ENCODE assay signal across 8 mouse cellular contexts in the genomic region with DNA sequence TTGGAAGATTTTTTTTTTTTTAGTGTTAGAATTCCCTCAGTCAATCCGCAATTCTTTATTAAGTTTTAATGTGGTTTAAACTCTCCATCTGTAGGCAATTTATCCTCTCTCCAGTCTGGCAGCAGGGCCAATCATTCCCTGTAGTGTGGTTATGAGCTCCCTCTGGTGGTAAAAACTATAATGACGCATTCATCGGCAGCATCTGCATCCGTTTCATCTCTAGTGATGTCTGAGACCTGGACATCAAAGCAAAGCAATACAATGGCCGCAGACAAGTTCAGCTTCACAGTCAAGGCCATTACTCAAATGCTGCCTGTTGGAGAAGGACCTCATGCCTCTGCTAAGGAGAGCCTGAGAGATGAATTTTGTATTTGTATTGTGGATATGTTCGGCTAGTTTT.
DNase-seq lines count a peak whose midpoint lies in the region; ATAC-seq and TF ChIP-seq lines count a peak whose summit lies in the region.

No protein-coding gene starts in this region.

- 26% methylated on average over 6 of the region's 6 CpGs for WGBS in embryonic facial prominence, embryonic 10.5 days
- 20% methylated on average over 6 of the region's 6 CpGs for WGBS in heart, embryonic 16.5 days
- 19% methylated on average over 6 of the region's 6 CpGs for WGBS in liver, embryonic 13.5 days (ENCODE audit: insufficient replicate concordance)
- WGBS in neural tube, embryonic 13.5 days: 22% methylated on average over 6 of the region's 6 CpGs

- no peaks in the 10 kb centered on the region for H3K36me3 ChIP-seq in E14TG2a.4 (ENCODE audit: insufficient read depth, low read length)
- H3K36me3 ChIP-seq in embryonic facial prominence, embryonic 10.5 days (replicated peaks): no peaks in the 10 kb centered on the region
- no peaks in the 10 kb centered on the region for H3K36me3 ChIP-seq in heart, embryonic 16.5 days (ENCODE audit: control insufficient read depth, insufficient read depth)
- no peaks in the 10 kb centered on the region for H3K36me3 ChIP-seq in liver, embryonic 13.5 days
- H3K36me3 ChIP-seq in neural tube, embryonic 13.5 days: no peaks in the 10 kb centered on the region

- no peak overlapping the region for H3K27ac ChIP-seq in embryonic facial prominence, embryonic 10.5 days (replicated peaks)
- no peak overlapping the region for H3K27ac ChIP-seq in heart, embryonic 16.5 days (ENCODE audit: low read length)
- no peak overlapping the region for H3K27ac ChIP-seq in liver, embryonic 13.5 days
- H3K27ac ChIP-seq in neural tube, embryonic 13.5 days (replicated peaks): no peak overlapping the region

- peak; percentile 62 for TF ChIP-seq CTCF in E14TG2a.4 (conservative IDR thresholded peaks at IDR 0.05; ENCODE audit: low read length)

- no peak overlapping the region for H3K4me2 ChIP-seq in heart, embryonic 16.5 days (ENCODE audit: low read depth, low read length)
- no peak overlapping the region for H3K4me2 ChIP-seq in liver, embryonic 13.5 days
- 0 out of 2 replicates have a peak overlapping the region, but pooled peaks have one; percentile 5 for H3K4me2 ChIP-seq in neural tube, embryonic 13.5 days

- H3K27me3 ChIP-seq in E14TG2a.4 (ENCODE audit: insufficient read depth, low read length): no peaks in the 10 kb centered on the region
- no peaks in the 10 kb centered on the region for H3K27me3 ChIP-seq in embryonic facial prominence, embryonic 10.5 days (replicated peaks; ENCODE audit: low read depth, poor library complexity, severe bottlenecking)
- H3K27me3 ChIP-seq in heart, embryonic 16.5 days (ENCODE audit: control insufficient read depth, insufficient read depth, low read length): no peaks in the 10 kb centered on the region
- no peaks in the 10 kb centered on the region for H3K27me3 ChIP-seq in liver, embryonic 13.5 days
- no peaks in the 10 kb centered on the region for H3K27me3 ChIP-seq in neural tube, embryonic 13.5 days

- H3K9ac ChIP-seq in heart, embryonic 16.5 days (ENCODE audit: low read length): no peak overlapping the region
- no peak overlapping the region for H3K9ac ChIP-seq in liver, embryonic 13.5 days
- no peak overlapping the region for H3K9ac ChIP-seq in neural tube, embryonic 13.5 days

- no peak overlapping the region for H3K4me3 ChIP-seq in E14TG2a.4 (replicated peaks; ENCODE audit: low read length)
- no peak overlapping the region for H3K4me3 ChIP-seq in embryonic facial prominence, embryonic 10.5 days
- H3K4me3 ChIP-seq in heart, embryonic 16.5 days (ENCODE audit: low read length): no peak overlapping the region
- no peak overlapping the region for H3K4me3 ChIP-seq in liver, embryonic 13.5 days (replicated peaks)
- H3K4me3 ChIP-seq in neural tube, embryonic 13.5 days: no peak overlapping the region

- 0 out of 2 replicates have a peak, but pooled peaks cover 4% of the 10 kb centered on the region for H3K4me1 ChIP-seq in E14TG2a.4 (replicated peaks; ENCODE audit: low read depth, low read length)
- H3K4me1 ChIP-seq in embryonic facial prominence, embryonic 10.5 days: peaks cover 10% of the 10 kb centered on the region; the same call in 1 of the 2 replicates
- H3K4me1 ChIP-seq in heart, embryonic 16.5 days (ENCODE audit: control insufficient read depth, insufficient read depth, low read length): peaks cover 2% of the 10 kb centered on the region; the same call in 1 of the 2 replicates
- no peaks in the 10 kb centered on the region for H3K4me1 ChIP-seq in liver, embryonic 13.5 days (replicated peaks)
- H3K4me1 ChIP-seq in neural tube, embryonic 13.5 days (replicated peaks): no peaks in the 10 kb centered on the region

- H3K9me3 ChIP-seq in E14TG2a.4 (ENCODE audit: low read length): peaks cover 26% of the 10 kb centered on the region
- no peaks in the 10 kb centered on the region for H3K9me3 ChIP-seq in embryonic facial prominence, embryonic 10.5 days
- H3K9me3 ChIP-seq in heart, embryonic 16.5 days (replicated peaks; ENCODE audit: control insufficient read depth, low read length): no peaks in the 10 kb centered on the region
- no peaks in the 10 kb centered on the region for H3K9me3 ChIP-seq in liver, embryonic 13.5 days (replicated peaks)
- no peaks in the 10 kb centered on the region for H3K9me3 ChIP-seq in neural tube, embryonic 13.5 days

- peak; percentile 76 for DNase-seq in adrenal gland, postnatal 10 days
- peak; percentile 80 for DNase-seq in embryonic facial prominence, embryonic 10.5 days (ENCODE audit: low spot score)
- peak; percentile 46 to 72 for DNase-seq in kidney, postnatal 25 days
- DNase-seq in liver, embryonic 13.5 days: peak; percentile 37
- peak; percentile 65 for DNase-seq in thymus, postnatal 25 days

- ATAC-seq in heart, embryonic 16.5 days (replicated peaks; ENCODE audit: extremely low read depth, insufficient read depth, low FRiP score): 0 out of 2 replicates have a peak, but pooled peaks have one; percentile 6
- no peak for ATAC-seq in liver, embryonic 13.5 days (ENCODE audit: low read depth)
- ATAC-seq in neural tube, embryonic 13.5 days (ENCODE audit: low read depth): peak; percentile 60; the same call in 1 of the 2 replicates
